Mouse (Mus musculus): ENCODE data around the gene Arfgap1.

- TF ChIP-seq EP300 (IDR thresholded peaks at IDR 0.05): no peak
- peak; percentile 92 for TF ChIP-seq CTCF (IDR thresholded peaks at IDR 0.05)
Observed at GRCm38 (mm10) chr2:180996436-180996835, 29.4 kb downstream of the Arfgap1 start.
